Mouse (Mus musculus): Measurements from ENCODE around the gene 2810021J22Rik. TPM values are rescaled to one million over a fixed set of nuclear protein-coding genes. Genes with fewer than 3 reads are reported as not detected.

The 2810021J22Rik gene
- polyA plus RNA-seq, 1 experiment from 2014 or later, result 13.9 TPM

DNA sequence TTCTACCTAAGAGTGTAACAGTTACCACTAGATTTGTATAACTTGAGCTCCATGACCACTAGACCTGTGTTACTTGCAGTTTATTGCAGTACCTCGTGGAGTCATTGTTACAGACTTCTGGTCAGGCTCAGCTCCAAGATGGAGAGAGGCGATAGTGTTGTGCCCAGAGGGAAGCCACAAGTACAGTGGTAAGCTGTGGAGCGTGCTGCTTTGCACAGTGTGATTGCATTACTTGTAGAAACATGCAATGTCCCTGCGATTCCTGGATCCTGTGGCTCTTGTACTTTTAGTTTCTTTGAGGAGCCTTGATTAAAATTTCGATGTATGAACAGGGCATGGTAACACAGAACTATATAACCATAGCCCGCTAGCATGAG is 926 bp downstream of the 2810021J22Rik start:
- ATAC-seq, result no peak
- H3K27ac ChIP-seq (ENCODE audit: low read length), result no peak overlapping the region

GRCm38 (mm10) chr11:58870961-58871360 is 3.9 kb downstream of the 2810021J22Rik start:
- 87% methylated on average over 4 of the region's 4 CpGs for WGBS
- no peaks in the 10 kb centered on the region for H3K9me3 ChIP-seq (replicated peaks; ENCODE audit: control insufficient read depth, low read length, poor library complexity, severe bottlenecking)

More for the DNA sequence above, 926 bp downstream of the 2810021J22Rik start:
- peak overlapping the region; percentile 57 for H3K4me3 ChIP-seq (ENCODE audit: low read depth, low read length)
- H3K4me1 ChIP-seq (ENCODE audit: control insufficient read depth, insufficient read depth, low read length), result peaks cover 11% of the 10 kb centered on the region
- H3K27me3 ChIP-seq (ENCODE audit: control insufficient read depth, insufficient read depth, low read depth, low read length), result no peaks in the 10 kb centered on the region
- peak overlapping the region; percentile 82 for H3K9ac ChIP-seq (ENCODE audit: low read depth, low read length)
- no peaks in the 10 kb centered on the region for H3K9me3 ChIP-seq (replicated peaks; ENCODE audit: control insufficient read depth, low read length, poor library complexity, severe bottlenecking)
- peak overlapping the region; percentile 94 for H3K4me2 ChIP-seq (ENCODE audit: low read length)
- no peaks in the 10 kb centered on the region for H3K36me3 ChIP-seq (ENCODE audit: control insufficient read depth, insufficient read depth, low read length)
- WGBS, result 87% methylated on average over 6 of the region's 6 CpGs

GRCm38 (mm10) chr11:58883756-58884155 is 16.7 kb downstream of the 2810021J22Rik start:
- H3K27ac ChIP-seq (ENCODE audit: low read length), result no peak overlapping the region
- no peak for ATAC-seq
- WGBS, result 84% methylated on average over 8 of the region's 8 CpGs
- no peak overlapping the region for H3K9ac ChIP-seq (ENCODE audit: low read depth, low read length)
- no peaks in the 10 kb centered on the region for H3K27me3 ChIP-seq (ENCODE audit: control insufficient read depth, insufficient read depth, low read depth, low read length)
- no peak overlapping the region for H3K4me2 ChIP-seq (ENCODE audit: low read length)
- no peaks in the 10 kb centered on the region for H3K4me1 ChIP-seq (ENCODE audit: control insufficient read depth, insufficient read depth, low read length)
- peaks cover 15% of the 10 kb centered on the region for H3K36me3 ChIP-seq (ENCODE audit: control insufficient read depth, insufficient read depth, low read length)
- no peaks in the 10 kb centered on the region for H3K9me3 ChIP-seq (replicated peaks; ENCODE audit: control insufficient read depth, low read length, poor library complexity, severe bottlenecking)
- H3K4me3 ChIP-seq (ENCODE audit: low read depth, low read length), result no peak overlapping the region

More at GRCm38 (mm10) chr11:58870961-58871360, 3.9 kb downstream of the 2810021J22Rik start:
- ATAC-seq, result no peak
- Histone ChIP-seq H3K4me3 (ENCODE audit: low read depth, low read length) (no peak overlapping the region), H3K27me3 (ENCODE audit: control insufficient read depth, insufficient read depth, low read depth, low read length) (no peaks in the 10 kb centered on the region), H3K36me3 (ENCODE audit: control insufficient read depth, insufficient read depth, low read length) (0 out of 2 replicates have a peak, but pooled peaks cover 2% of the 10 kb centered on the region), H3K9ac (ENCODE audit: low read depth, low read length) (no peak overlapping the region), H3K4me1 (ENCODE audit: control insufficient read depth, insufficient read depth, low read length) (peaks cover 11% of the 10 kb centered on the region), H3K4me2 (ENCODE audit: low read length) (no peak overlapping the region), H3K27ac (ENCODE audit: low read length) (no peak overlapping the region)

- Histone ChIP-seq H3K27ac (ENCODE audit: low read length) (no peak overlapping the region), H3K9ac (ENCODE audit: low read depth, low read length) (no peak overlapping the region), H3K9me3 (replicated peaks; ENCODE audit: control insufficient read depth, low read length, poor library complexity, severe bottlenecking) (no peaks in the 10 kb centered on the region), H3K27me3 (ENCODE audit: control insufficient read depth, insufficient read depth, low read depth, low read length) (no peaks in the 10 kb centered on the region), H3K4me3 (ENCODE audit: low read depth, low read length) (no peak overlapping the region), H3K4me2 (ENCODE audit: low read length) (no peak overlapping the region), H3K4me1 (ENCODE audit: control insufficient read depth, insufficient read depth, low read length) (no peaks in the 10 kb centered on the region), H3K36me3 (ENCODE audit: control insufficient read depth, insufficient read depth, low read length) (peaks cover 29% of the 10 kb centered on the region)
- no peak for ATAC-seq
- WGBS, result 98% methylated on average over 10 of the region's 10 CpGs
Observed at GRCm38 (mm10) chr11:58890511-58890910, 23.5 kb downstream of the 2810021J22Rik start.

DNA sequence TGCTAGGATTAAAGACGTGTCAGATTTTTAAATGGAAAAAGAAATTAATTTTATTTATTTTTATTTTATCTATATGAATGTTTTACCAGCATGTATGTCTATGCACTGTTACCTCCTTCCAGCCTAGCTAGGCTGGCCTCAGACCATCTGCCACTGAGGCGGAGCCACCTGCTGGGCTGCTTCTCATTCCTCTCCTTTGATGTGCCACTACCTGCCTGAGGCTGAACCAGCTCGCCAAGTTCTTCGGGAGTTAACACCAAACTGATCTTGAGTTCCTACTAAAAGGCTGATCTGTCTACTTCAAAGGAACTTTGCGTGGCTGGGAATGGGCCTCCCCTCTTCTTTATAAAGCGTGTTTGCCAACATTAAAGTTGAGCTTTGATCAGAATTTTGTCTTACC is 27.4 kb downstream of the 2810021J22Rik start:
- H3K4me1 ChIP-seq (ENCODE audit: control insufficient read depth, insufficient read depth, low read length), result 0 out of 2 replicates have a peak, but pooled peaks cover 3% of the 10 kb centered on the region
- WGBS, result 78% methylated on average over 6 of the region's 6 CpGs
- H3K4me3 ChIP-seq (ENCODE audit: low read depth, low read length), result no peak overlapping the region
- no peak overlapping the region for H3K9ac ChIP-seq (ENCODE audit: low read depth, low read length)
- H3K4me2 ChIP-seq (ENCODE audit: low read length), result no peak overlapping the region
- no peaks in the 10 kb centered on the region for H3K9me3 ChIP-seq (replicated peaks; ENCODE audit: control insufficient read depth, low read length, poor library complexity, severe bottlenecking)
- peaks cover 29% of the 10 kb centered on the region for H3K36me3 ChIP-seq (ENCODE audit: control insufficient read depth, insufficient read depth, low read length)
- no peak overlapping the region for H3K27ac ChIP-seq (ENCODE audit: low read length)
- ATAC-seq, result no peak
- H3K27me3 ChIP-seq (ENCODE audit: control insufficient read depth, insufficient read depth, low read depth, low read length), result no peaks in the 10 kb centered on the region

DNA sequence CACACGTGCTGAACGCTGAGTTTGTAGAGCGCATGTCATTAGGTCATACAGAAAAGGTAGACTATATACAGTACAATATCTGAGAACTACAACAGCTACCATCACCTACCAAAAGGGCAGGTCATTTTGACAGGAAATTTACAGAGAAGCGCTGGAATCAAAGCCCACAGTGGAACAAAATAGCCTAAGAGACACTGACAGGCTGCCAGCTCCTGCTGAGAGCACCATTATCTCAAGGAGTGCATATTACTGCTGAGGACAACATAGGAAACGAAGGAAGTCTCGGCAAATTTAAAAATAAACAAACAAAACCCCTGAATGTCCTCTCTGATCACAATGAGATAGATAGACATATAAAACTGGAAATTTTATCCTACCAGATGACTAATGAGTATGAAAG is 30.5 kb downstream of the 2810021J22Rik start:
- no peak for ATAC-seq
- Histone ChIP-seq H3K9me3 (replicated peaks; ENCODE audit: control insufficient read depth, low read length, poor library complexity, severe bottlenecking) (no peaks in the 10 kb centered on the region), H3K4me3 (ENCODE audit: low read depth, low read length) (no peak overlapping the region), H3K27ac (ENCODE audit: low read length) (no peak overlapping the region), H3K36me3 (ENCODE audit: control insufficient read depth, insufficient read depth, low read length) (peaks cover 12% of the 10 kb centered on the region; the same call in 1 of the 2 replicates), H3K9ac (ENCODE audit: low read depth, low read length) (no peak overlapping the region), H3K4me2 (ENCODE audit: low read length) (no peak overlapping the region), H3K4me1 (ENCODE audit: control insufficient read depth, insufficient read depth, low read length) (peaks cover 6% of the 10 kb centered on the region; the same call in 1 of the 2 replicates), H3K27me3 (ENCODE audit: control insufficient read depth, insufficient read depth, low read depth, low read length) (no peaks in the 10 kb centered on the region)
- WGBS, result 90% methylated on average over 6 of the region's 6 CpGs

DNA sequence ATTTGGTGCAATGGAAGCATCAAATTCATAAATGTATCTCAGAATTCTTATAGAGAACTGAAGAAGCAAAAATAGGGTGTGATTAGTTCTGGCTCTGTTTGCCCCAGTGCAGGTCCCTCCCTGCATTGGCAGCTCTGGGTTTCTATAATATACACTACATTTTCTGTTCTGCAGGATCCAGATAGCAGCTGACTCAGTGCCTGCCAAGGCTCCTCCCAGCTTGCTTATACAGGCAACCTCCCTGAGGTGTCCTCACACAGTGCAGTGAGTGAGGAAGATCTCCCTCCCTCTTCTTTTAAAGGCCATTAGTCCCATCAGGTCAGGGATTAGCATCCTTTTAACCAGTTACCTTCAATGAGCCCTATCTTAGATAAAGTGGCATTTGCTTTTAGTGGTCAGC is 34.1 kb downstream of the 2810021J22Rik start:
- no peak for ATAC-seq
- Histone ChIP-seq H3K36me3 (ENCODE audit: control insufficient read depth, insufficient read depth, low read length) (peaks cover 2% of the 10 kb centered on the region; the same call in 1 of the 2 replicates), H3K9ac (ENCODE audit: low read depth, low read length) (no peak overlapping the region), H3K9me3 (replicated peaks; ENCODE audit: control insufficient read depth, low read length, poor library complexity, severe bottlenecking) (no peaks in the 10 kb centered on the region), H3K27me3 (ENCODE audit: control insufficient read depth, insufficient read depth, low read depth, low read length) (no peaks in the 10 kb centered on the region), H3K4me2 (ENCODE audit: low read length) (no peak overlapping the region), H3K4me1 (ENCODE audit: control insufficient read depth, insufficient read depth, low read length) (peaks cover 18% of the 10 kb centered on the region), H3K4me3 (ENCODE audit: low read depth, low read length) (no peak overlapping the region), H3K27ac (ENCODE audit: low read length) (no peak overlapping the region)

DNA sequence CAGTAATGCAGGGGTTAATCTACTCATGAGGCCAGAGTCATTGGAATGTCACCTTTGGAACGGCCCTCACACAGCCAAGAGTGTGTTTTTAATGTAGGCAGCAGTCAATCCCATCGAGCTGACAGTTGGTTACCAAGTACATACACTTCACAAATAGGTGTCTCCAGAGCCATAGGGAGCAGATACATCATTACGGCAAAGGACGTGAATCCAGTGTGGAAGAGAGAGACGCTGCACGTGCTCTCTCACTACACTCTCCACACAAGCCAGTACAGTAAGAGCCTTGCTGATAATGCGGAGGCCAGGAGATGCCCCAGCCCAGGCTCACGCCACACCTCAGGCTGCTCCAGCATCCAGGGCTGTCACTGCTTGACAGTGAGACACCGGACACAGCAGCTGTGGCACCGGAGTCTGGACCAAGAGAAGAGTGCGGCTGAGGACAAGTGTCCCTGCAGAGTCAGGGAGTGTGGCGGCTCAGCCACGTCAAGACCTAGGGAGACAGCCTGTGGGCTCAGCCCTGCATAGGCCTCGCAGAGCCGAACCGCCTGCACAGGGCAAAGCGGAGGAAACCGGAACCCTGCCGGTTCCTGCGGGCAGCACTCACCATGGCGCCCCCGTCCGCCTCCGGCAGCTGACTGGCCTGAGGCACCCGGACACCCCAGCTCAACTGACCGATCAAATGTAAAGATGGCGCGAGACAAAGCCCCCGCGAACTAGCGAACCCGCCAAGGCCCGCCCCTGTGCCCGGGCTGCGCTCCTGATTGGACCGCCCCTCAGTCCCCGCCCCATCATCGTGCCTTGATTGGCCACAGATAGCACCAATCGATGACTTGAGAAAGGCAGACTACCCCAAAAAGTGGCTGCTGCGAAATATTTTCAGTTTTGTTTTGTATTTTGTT is 36.7 kb downstream of the 2810021J22Rik start, which contains the start of gene Zfp39:
Gene Zfp39, minus strand, starts transcription at position 715 of the 899 bp plus-strand sequence.
- Histone ChIP-seq H3K27me3 (ENCODE audit: control insufficient read depth, insufficient read depth, low read depth, low read length) (no peaks in the 10 kb centered on the region), H3K36me3 (ENCODE audit: control insufficient read depth, insufficient read depth, low read length) (peaks cover 2% of the 10 kb centered on the region; the same call in 1 of the 2 replicates), H3K9ac (ENCODE audit: low read depth, low read length) (peak within 1 kb of the TSS; percentile 91), H3K9me3 (replicated peaks; ENCODE audit: control insufficient read depth, low read length, poor library complexity, severe bottlenecking) (no peaks in the 10 kb centered on the region), H3K27ac (ENCODE audit: low read length) (peak within 1 kb of the TSS; percentile 89), H3K4me2 (ENCODE audit: low read length) (peak within 1 kb of the TSS; percentile 89), H3K4me3 (ENCODE audit: low read depth, low read length) (peak within 1 kb of the TSS; percentile 84), H3K4me1 (ENCODE audit: control insufficient read depth, insufficient read depth, low read length) (peaks cover 15% of the 10 kb centered on the region)
- WGBS, result 0% methylated on average over 40 of the region's 40 CpGs
- peak; percentile 99 for ATAC-seq

- H3K4me1 ChIP-seq (ENCODE audit: control insufficient read depth, insufficient read depth, low read length), result peaks cover 15% of the 10 kb centered on the region
- no peaks in the 10 kb centered on the region for H3K27me3 ChIP-seq (ENCODE audit: control insufficient read depth, insufficient read depth, low read depth, low read length)
- ATAC-seq, result peak; percentile 30; the same call in 1 of the 2 replicates
- H3K36me3 ChIP-seq (ENCODE audit: control insufficient read depth, insufficient read depth, low read length), result peaks cover 2% of the 10 kb centered on the region; the same call in 1 of the 2 replicates
- 1% methylated on average over 8 of the region's 8 CpGs for WGBS
- H3K9ac ChIP-seq (ENCODE audit: low read depth, low read length), result no peak overlapping the region
- peak overlapping the region; percentile 84 for H3K4me3 ChIP-seq (ENCODE audit: low read depth, low read length)
- no peak overlapping the region for H3K27ac ChIP-seq (ENCODE audit: low read length)
- H3K9me3 ChIP-seq (replicated peaks; ENCODE audit: control insufficient read depth, low read length, poor library complexity, severe bottlenecking), result no peaks in the 10 kb centered on the region
- peak overlapping the region; percentile 89 for H3K4me2 ChIP-seq (ENCODE audit: low read length)
Observed at GRCm38 (mm10) chr11:58904410-58904718, 37.3 kb downstream of the 2810021J22Rik start.

All from midbrain, embryonic 16.5 days (tissue).